Mouse (Mus musculus) heart, adult 2 months (tissue): ENCODE results near the gene Dmpk. TPM values are rescaled to one million over a fixed set of nuclear protein-coding genes. Genes with fewer than 3 reads are reported as not detected.

ENCODE experiments used
- DNase-seq, 2 experiments: peaks; one replicate each; pipeline ENCODE4 v3.0.0; 2021
- H3K27ac ChIP-seq: fragments of 200-600 bp; 2 replicates; pipeline ENCODE4 v1.8.1; 2022
- H3K27me3 ChIP-seq: fragments of 200-500 bp; 2 replicates; pipeline ENCODE4 v1.6.1; 2012; ENCODE audit warnings: mild to moderate bottlenecking, low read length, inconsistent platforms, mixed read lengths; ENCODE audit not compliant: control insufficient read depth, insufficient read depth
- H3K36me3 ChIP-seq: fragments of 200-500 bp; 2 replicates; pipeline ENCODE4 v1.6.1; 2012; ENCODE audit warnings: low read length, inconsistent platforms; ENCODE audit not compliant: control insufficient read depth, insufficient read depth
- H3K4me1 ChIP-seq: fragments of 200-500 bp; 2 replicates; pipeline ENCODE4 v1.6.1; 2011; ENCODE audit warnings: low read length; ENCODE audit not compliant: control insufficient read depth, insufficient read depth
- H3K4me3 ChIP-seq: fragments of 200-600 bp; 2 replicates; pipeline ENCODE4 v1.8.1; 2022
- H3K79me2 ChIP-seq: fragments of 200-500 bp; replicated peaks from 2 replicates; pipeline ENCODE4 v1.6.1; 2012; ENCODE audit warnings: mild to moderate bottlenecking, inconsistent platforms, low read length, moderate library complexity, mixed read lengths; ENCODE audit not compliant: control insufficient read depth, insufficient read depth
- H3K9ac ChIP-seq: fragments of 200-500 bp; 2 replicates; pipeline ENCODE4 v1.6.1; 2012; ENCODE audit warnings: low read depth, mild to moderate bottlenecking, control low read depth, inconsistent platforms, low read length, mixed read lengths
- CTCF ChIP-seq: fragments of 200-600 bp; IDR thresholded peaks from 2 replicates; pipeline ENCODE4 v1.8.1; 2022; ENCODE audit warnings: antibody characterized with exemption, mild to moderate bottlenecking, moderate library complexity
- EP300 ChIP-seq: fragments of 200-500 bp; IDR thresholded peaks from 2 replicates; pipeline ENCODE4 v1.6.1; 2011; ENCODE audit warnings: low read depth, low read length, control low read depth; ENCODE audit not compliant: insufficient read depth
- POLR2A ChIP-seq: fragments of 200-500 bp; IDR thresholded peaks from 2 replicates; pipeline ENCODE4 v1.6.1; 2011; ENCODE audit warnings: mild to moderate bottlenecking, low read depth, low read length, control low read depth; ENCODE audit not compliant: insufficient read depth
- WGBS: fragments of 180-500 bp; shearing (Covaris S2); methylation state at CpG from one replicate; pipeline ENCODE4 v1.1.7; 2018; 5-methylcytosine and 5-hydroxymethylcytosine counted together
- intact Hi-C: fragments of 180-260 bp; cut with DNase I; formaldehyde crosslinking; loops from one replicate; pipeline ENCODE4 v1.15.1; 2025
- polyA plus RNA-seq: library from polyadenylated mRNA; depleted of rRNA; stranded (reverse); fragments of >200 nt; gene quantifications from 2 replicates; pipeline ENCODE4 v1.2.3, GENCODE M21; 2012
- total RNA-seq, 2 experiments: library from RNA; stranded (reverse); gene quantifications; 2 replicates each; pipeline ENCODE4 v1.2.3; 2021

Dmpk gene
- total and polyA plus RNA-seq, 3 experiments = 482 to 1,460 (median 516) TPM

DNA sequence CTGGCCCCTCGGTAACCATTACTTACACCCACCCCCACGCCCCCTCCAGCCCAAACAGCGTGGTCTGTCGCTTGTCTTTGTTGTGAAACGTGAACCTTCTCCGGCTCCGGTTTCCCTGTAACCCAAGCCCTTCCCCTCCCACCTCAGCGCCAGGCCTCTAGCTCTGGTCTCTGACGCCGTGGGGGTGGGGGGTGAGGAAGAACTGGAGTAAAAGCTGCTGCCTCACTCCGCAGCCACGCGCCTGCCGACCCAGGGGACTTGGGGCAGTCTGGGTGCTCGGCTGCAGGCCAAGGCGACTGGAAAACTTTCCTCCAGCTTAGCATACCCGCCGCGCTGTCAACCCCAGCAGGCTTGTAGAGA lies 12.1 kb downstream of the Dmpk start:
- Histone ChIP-seq H3K9ac (peak overlapping the region; percentile 4), H3K27ac (peak overlapping the region; percentile 96), H3K36me3 (no peaks in the 10 kb centered on the region), H3K4me3 (peak overlapping the region; percentile 85), H3K4me1 (peaks cover 7% of the 10 kb centered on the region), H3K79me2 (no peaks in the 10 kb centered on the region), H3K27me3 (no peaks in the 10 kb centered on the region)
- under 1% methylated on average over 19 of the region's 19 CpGs for WGBS
- intact Hi-C loops = no loop called here
- peak in 1 of 2 experiments; percentile 70 for DNase-seq
- TF ChIP-seq POLR2A (no peak), EP300 (no peak), CTCF (no peak)

DNA sequence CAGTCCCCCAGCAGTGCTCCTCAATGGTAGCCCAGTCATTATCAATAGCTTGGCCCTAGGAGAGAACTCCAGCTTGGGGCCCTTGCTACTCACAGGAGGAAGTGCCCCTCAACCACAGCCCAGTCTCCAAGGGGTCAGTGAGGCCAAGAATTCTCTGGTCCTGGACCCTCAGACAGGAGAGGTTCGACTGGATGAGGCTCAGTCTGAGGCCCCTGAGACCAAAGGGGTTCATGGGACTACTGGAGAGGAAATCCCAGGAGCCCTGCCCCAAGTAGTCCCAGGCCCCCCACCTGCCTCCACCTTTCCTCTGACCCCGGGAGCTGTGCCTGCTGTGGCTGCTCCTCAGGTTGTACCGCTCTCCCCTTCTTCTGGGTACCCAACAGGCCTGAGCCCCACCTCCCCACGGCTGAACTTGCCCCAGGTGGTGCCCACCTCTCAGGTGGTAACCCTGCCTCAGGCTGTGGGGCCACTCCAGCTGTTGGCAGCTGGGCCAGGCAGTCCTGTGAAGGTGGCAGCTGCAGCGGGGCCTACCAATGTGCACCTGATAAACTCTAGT lies 12.8 kb downstream of the Dmpk start:
- H3K27ac ChIP-seq = no peak overlapping the region; the same call in 1 of the 2 replicates
- WGBS = 66% methylated on average over 5 of the region's 5 CpGs

DNA sequence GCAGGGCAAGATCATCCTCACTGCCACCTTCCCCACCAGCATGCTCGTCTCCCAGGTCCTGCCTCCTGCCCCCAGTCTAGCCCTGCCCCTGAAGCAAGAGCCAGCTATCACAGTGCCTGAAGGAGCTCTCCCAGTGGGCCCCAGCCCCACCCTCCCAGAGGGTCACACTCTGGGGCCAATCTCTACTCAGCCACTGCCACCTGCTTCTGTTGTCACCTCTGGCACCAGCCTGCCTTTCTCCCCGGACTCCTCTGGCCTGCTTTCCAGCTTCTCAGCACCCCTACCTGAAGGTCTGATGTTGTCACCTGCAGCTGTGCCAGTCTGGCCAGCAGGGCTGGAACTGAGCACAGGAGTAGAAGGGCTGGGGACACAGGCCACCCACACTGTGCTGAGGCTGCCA lies 13.6 kb downstream of the Dmpk start:
- H3K36me3 ChIP-seq = no peaks in the 10 kb centered on the region
- intact Hi-C loops = no loop called here
- no peak overlapping the region for H3K4me3 ChIP-seq
- TF ChIP-seq CTCF (no peak), POLR2A (0 out of 2 replicates have a peak, but pooled peaks have one; percentile 22), EP300 (no peak)
- peaks cover 7% of the 10 kb centered on the region for H3K4me1 ChIP-seq
- no peaks in the 10 kb centered on the region for H3K79me2 ChIP-seq
- peak overlapping the region; percentile 53; the same call in 1 of the 2 replicates for H3K27ac ChIP-seq
- no peaks in the 10 kb centered on the region for H3K27me3 ChIP-seq
- no peak for DNase-seq
- 52% methylated on average over 2 of the region's 2 CpGs for WGBS
- no peak overlapping the region for H3K9ac ChIP-seq

More for the DNA sequence above, 12.8 kb downstream of the Dmpk start:
- Histone ChIP-seq H3K4me3 (no peak overlapping the region), H3K4me1 (peaks cover 7% of the 10 kb centered on the region), H3K36me3 (no peaks in the 10 kb centered on the region), H3K27me3 (no peaks in the 10 kb centered on the region), H3K79me2 (no peaks in the 10 kb centered on the region), H3K9ac (no peak overlapping the region)
- TF ChIP-seq POLR2A = no peak
- no peak for TF ChIP-seq EP300
- TF ChIP-seq CTCF = no peak
- DNase-seq = no peak
- intact Hi-C loops = no loop called here

DNA sequence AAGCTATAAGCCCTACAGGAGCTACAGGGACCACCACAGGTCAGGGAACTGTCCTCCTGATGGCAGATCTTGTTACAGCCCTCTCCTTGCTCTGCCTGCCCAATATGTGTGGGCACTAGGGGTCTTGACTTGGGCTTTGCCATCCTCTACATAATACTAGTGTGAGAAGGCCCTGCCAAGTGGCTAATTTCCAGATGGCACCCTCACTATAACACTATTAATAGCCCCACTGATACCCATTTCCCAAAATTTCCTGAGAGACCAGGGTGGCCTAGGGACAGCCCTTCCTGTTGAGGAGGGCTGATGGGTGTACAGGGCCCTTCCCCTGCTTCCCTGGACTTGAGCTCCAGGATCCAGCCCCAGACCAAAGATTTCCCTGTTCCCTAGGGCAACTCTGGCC lies 14.2 kb downstream of the Dmpk start:
- H3K36me3 ChIP-seq = no peaks in the 10 kb centered on the region
- no peak overlapping the region for H3K9ac ChIP-seq
- no peaks in the 10 kb centered on the region for H3K79me2 ChIP-seq
- TF ChIP-seq EP300 (no peak), CTCF (no peak), POLR2A (no peak)
- no peak overlapping the region for H3K4me3 ChIP-seq
- H3K4me1 ChIP-seq = peaks cover 7% of the 10 kb centered on the region
- intact Hi-C loops = no loop called here
- peak overlapping the region; percentile 53 for H3K27ac ChIP-seq
- no peak for DNase-seq
- no peaks in the 10 kb centered on the region for H3K27me3 ChIP-seq

DNA sequence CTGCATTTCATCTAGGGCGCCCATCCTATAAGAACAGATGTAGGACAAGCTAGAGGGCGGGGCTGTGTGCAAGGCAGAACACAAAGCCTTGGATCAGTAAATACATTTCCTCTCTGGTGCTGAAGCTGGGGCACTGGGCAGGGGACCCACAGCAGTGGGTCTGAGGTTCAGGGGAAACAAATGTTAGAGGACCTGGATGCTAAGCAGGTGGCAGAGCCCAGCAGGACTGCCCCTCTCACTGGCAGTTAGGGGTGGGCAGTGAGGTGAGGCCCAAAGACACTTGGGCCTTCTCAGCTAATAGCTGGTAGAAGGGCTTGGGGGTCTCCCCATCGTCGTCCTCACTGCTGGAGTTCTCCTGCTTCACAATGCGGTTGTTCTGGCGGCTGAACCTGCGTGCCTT lies 15.2 kb downstream of the Dmpk start:
- no peak overlapping the region for H3K27ac ChIP-seq
- H3K36me3 ChIP-seq = no peaks in the 10 kb centered on the region
- intact Hi-C loops = no loop called here
- TF ChIP-seq POLR2A = 0 out of 2 replicates have a peak, but pooled peaks have one; percentile 18
- no peak for TF ChIP-seq CTCF
- WGBS = 85% methylated on average over 7 of the region's 7 CpGs
- H3K27me3 ChIP-seq = no peaks in the 10 kb centered on the region
- H3K4me3 ChIP-seq = no peak overlapping the region
- no peaks in the 10 kb centered on the region for H3K79me2 ChIP-seq
- H3K9ac ChIP-seq = no peak overlapping the region
- no peak for DNase-seq
- H3K4me1 ChIP-seq = peaks cover 4% of the 10 kb centered on the region

DNA sequence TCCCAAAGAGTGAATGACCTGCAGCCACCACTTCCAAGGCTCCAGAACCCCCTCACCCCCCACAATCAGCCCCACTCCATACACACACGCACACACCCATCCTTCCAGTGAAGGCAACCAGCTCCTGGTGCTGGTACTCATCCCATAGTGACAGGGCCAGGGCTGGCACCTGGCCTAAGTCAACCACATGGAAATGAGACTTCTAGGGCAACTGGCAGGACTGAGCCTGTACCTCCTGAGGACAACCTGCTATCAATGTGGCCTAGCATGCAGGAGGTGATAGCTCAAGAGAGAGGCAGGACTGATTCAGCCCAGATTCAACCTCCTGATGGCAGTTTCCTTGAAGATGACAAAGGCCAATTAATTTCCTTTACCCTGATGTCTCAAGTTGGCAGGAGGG lies 16.6 kb downstream of the Dmpk start:
- Histone ChIP-seq H3K4me3 (no peak overlapping the region), H3K36me3 (no peaks in the 10 kb centered on the region), H3K79me2 (no peaks in the 10 kb centered on the region), H3K27me3 (no peaks in the 10 kb centered on the region), H3K27ac (no peak overlapping the region), H3K9ac (no peak overlapping the region), H3K4me1 (peaks cover 4% of the 10 kb centered on the region)
- TF ChIP-seq EP300 = no peak
- TF ChIP-seq CTCF = no peak
- TF ChIP-seq POLR2A = no peak
- intact Hi-C loops = no loop called here
- no peak for DNase-seq
- WGBS = 52% methylated on average over 1 of the region's 1 CpGs
